Mouse (Mus musculus) midbrain, postnatal 0 days (tissue): ENCODE data around the gene Gtf2h1. TPM values are rescaled to one million over a fixed set of nuclear protein-coding genes. Genes with fewer than 3 reads are reported as not detected.

Experiments
- ATAC-seq: fragments of 200-750 bp; cut with Nextera tagmentation; 2 replicates; pipeline ENCODE4 v1.8.0; 2017; ENCODE audit warnings: moderate number of reproducible peaks, mild to moderate bottlenecking, moderate TSS enrichment, moderate library complexity; ENCODE audit not compliant: low FRiP score
- DNase-seq: peaks from one replicate; pipeline ENCODE4 v3.0.0-alpha.2; 2015; ENCODE audit warnings: low spot score
- H3K27ac ChIP-seq: fragments of 300-500 bp; sonication (generic); 2 replicates; pipeline ENCODE4 v1.5.1; 2014; ENCODE audit warnings: low read depth, mild to moderate bottlenecking, low read length, mixed read lengths
- H3K27me3 ChIP-seq: fragments of 300-500 bp; sonication (generic); 2 replicates; pipeline ENCODE4 v1.6.1; 2014; ENCODE audit warnings: low read length, control low read depth, mixed read lengths; ENCODE audit not compliant: insufficient read depth
- H3K36me3 ChIP-seq: fragments of 300-500 bp; sonication (generic); 2 replicates; pipeline ENCODE4 v1.6.1; 2014; ENCODE audit warnings: low read length, control low read depth, mixed read lengths; ENCODE audit not compliant: insufficient read depth
- H3K4me1 ChIP-seq: fragments of 300-500 bp; sonication (generic); 2 replicates; pipeline ENCODE4 v1.6.1; 2014; ENCODE audit warnings: mild to moderate bottlenecking, control low read depth, antibody characterized with exemption, low read length, mixed read lengths; ENCODE audit not compliant: insufficient read depth
- H3K4me2 ChIP-seq: fragments of 300-500 bp; sonication (generic); 2 replicates; pipeline ENCODE4 v1.6.1; 2014; ENCODE audit warnings: low read depth, mild to moderate bottlenecking, low read length, mixed read lengths; ENCODE audit not compliant: poor library complexity, severe bottlenecking
- H3K4me3 ChIP-seq: fragments of 300-500 bp; sonication (generic); 2 replicates; pipeline ENCODE4 v1.5.1; 2014; ENCODE audit warnings: low read depth, mild to moderate bottlenecking, low read length, moderate library complexity
- H3K9ac ChIP-seq: fragments of 300-500 bp; sonication (generic); replicated peaks from 2 replicates; pipeline ENCODE4 v1.6.1; 2014; ENCODE audit warnings: mild to moderate bottlenecking, low read length, moderate library complexity, mixed read lengths; ENCODE audit not compliant: poor library complexity, severe bottlenecking
- H3K9me3 ChIP-seq: fragments of 300-500 bp; sonication (generic); 2 replicates; pipeline ENCODE4 v1.6.1; 2016; ENCODE audit warnings: low read length, control low read depth
- CTCF ChIP-seq: IDR thresholded peaks from 2 replicates; pipeline ENCODE4 v1.5.1; 2016; ENCODE audit warnings: antibody characterized with exemption, mild to moderate bottlenecking
- WGBS: fragments of 180-500 bp; shearing (Covaris S2); extraction: QIAGEN DNeasy Blood & Tissue Kit; methylation state at CpG from one replicate; pipeline ENCODE4 v1.1.7; 2014; 5-methylcytosine and 5-hydroxymethylcytosine counted together
- polyA plus RNA-seq: library from polyadenylated mRNA; unstranded; fragments of >200 nt; fragmentation: Nextera tagmentation; extraction: Ambion mirVana; gene quantifications from 2 replicates; pipeline ENCODE4 v1.2.1, GENCODE M21; 2015
- total RNA-seq: library from RNA; depleted of rRNA; stranded (reverse); fragments of >200 nt; gene quantifications from 2 replicates; pipeline ENCODE4 v1.2.3, GENCODE M21; 2014; rRNA removed

The Gtf2h1 gene
- total RNA-seq (32.9 and 50.2 TPM in 2 replicates), polyA plus RNA-seq (36.4 and 38.2 TPM in 2 replicates)

DNA sequence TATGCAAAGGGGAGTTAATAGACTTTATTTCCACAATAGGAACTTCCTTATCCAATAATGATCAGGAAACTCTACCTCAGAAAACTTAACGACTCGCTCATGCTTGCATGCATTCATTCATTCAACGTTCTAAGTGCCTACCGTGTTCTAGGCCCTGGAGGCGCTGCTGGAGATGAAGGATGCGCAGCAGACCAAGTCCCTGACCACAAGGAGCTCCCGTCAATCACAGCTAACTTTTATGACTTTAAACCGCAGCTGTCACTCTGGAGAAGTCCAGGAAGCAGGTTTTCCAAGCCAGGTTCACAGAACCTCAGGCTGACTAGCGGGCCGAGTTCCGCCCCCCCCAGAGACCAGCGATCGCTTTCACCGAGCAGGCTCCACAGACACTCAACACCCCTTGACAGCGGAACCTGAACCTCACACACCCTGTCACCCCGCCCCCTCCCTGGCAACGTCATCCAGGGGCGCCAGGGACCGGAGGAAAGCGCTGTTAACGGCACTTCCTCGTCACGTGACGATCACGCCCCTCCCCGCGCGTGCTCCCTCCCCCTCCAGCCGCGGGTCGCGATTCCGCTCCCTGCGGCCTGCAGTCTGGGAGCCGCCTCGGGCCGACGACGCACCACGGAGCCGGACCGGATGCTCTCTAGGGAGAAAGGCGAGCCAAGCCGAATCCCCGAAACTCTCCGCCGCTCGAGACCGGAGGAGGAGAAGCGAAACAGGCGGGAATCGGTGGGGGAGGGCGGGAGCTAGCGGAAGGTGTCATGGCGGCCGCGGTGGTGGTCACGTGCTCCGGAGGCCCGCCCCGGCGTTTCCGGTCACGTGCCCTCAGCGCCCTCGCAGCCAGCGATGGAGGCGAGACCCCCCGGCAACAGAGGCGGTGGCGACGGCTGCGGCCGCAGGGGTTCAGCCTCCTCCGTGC, at the start of gene Gtf2h1, which contains the start of gene Hps5:
Gene Gtf2h1 (plus strand): TSS at position 817 of the 919 bp plus-strand sequence.
Gene Hps5 (minus strand): TSS at position 778 of the 919 bp plus-strand sequence.
- no peak; the same call in 1 of the 2 replicates for TF ChIP-seq CTCF
- Histone ChIP-seq H3K27ac (peak within 1 kb of the TSS; percentile 76), H3K4me3 (peak within 1 kb of the TSS; percentile 94), H3K9me3 (no peaks in the 10 kb centered on the region), H3K9ac (peak within 1 kb of the TSS; percentile 93), H3K36me3 (peaks cover 10% of the 10 kb centered on the region; the same call in 1 of the 2 replicates), H3K4me1 (peaks cover 15% of the 10 kb centered on the region; the same call in 1 of the 2 replicates), H3K4me2 (peak within 1 kb of the TSS; percentile 84), H3K27me3 (no peaks in the 10 kb centered on the region)
- DNase-seq (peak; percentile 96), ATAC-seq (peak; percentile 97)
- 1% methylated on average over 68 of the region's 75 CpGs for WGBS

DNA sequence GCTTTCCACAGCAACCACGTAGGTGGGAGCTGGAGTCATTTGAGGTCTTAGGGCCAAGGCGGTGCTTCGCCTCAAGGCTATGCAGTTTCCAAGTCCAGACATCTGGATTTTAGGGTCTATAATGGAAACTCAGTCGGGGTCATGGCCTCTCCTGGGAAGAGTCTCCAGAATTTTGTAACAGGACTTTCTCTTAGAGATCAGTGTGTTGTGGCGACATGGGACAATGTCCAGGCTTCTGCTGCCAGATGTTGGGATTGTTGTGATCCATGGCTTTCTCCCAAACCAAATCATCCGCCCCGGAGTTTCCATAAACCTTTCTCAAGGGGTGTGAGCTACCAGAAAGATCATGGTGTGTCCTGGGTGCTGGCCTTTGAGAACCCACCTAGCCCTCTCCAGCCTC, 49.5 kb upstream of the Gtf2h1 start:
- 93% methylated on average over 7 of the region's 7 CpGs for WGBS

DNA sequence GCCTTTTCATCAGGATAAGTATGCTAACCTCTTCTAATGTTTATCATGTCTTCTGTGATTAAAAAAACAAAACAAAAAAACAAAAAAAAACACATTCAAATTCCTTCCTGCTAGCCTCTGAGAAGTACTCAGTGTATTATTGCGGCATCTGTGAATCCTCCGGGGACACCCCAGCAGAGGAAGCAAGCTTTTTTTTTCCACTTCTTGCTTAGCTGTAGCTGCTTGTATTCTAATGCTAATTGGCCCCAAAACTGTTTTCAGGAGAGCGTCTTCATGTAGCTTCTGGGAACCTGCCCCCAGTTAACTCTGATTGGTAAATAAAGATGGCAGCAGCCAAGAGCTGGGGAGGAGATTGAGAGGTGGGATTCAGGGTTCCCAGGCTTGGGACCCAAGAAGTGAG, 47.4 kb upstream of the Gtf2h1 start:
- H3K27me3 ChIP-seq: no peaks in the 10 kb centered on the region
- no peaks in the 10 kb centered on the region for H3K36me3 ChIP-seq
- H3K9ac ChIP-seq: no peak overlapping the region
- no peaks in the 10 kb centered on the region for H3K4me1 ChIP-seq
- H3K4me3 ChIP-seq: no peak overlapping the region
- H3K4me2 ChIP-seq: no peak overlapping the region
- no peak for TF ChIP-seq CTCF
- H3K27ac ChIP-seq: no peak overlapping the region
- no peak for ATAC-seq
- no peaks in the 10 kb centered on the region for H3K9me3 ChIP-seq
- 28% methylated on average over 3 of the region's 3 CpGs for WGBS
- no peak for DNase-seq

More for the DNA sequence above, 49.5 kb upstream of the Gtf2h1 start:
- no peak overlapping the region for H3K4me2 ChIP-seq
- ATAC-seq (no peak), DNase-seq (no peak)
- no peak overlapping the region for H3K27ac ChIP-seq
- H3K27me3 ChIP-seq: no peaks in the 10 kb centered on the region
- H3K9ac ChIP-seq: no peak overlapping the region
- TF ChIP-seq CTCF: no peak
- no peaks in the 10 kb centered on the region for H3K4me1 ChIP-seq
- no peaks in the 10 kb centered on the region for H3K9me3 ChIP-seq
- H3K36me3 ChIP-seq: no peaks in the 10 kb centered on the region
- no peak overlapping the region for H3K4me3 ChIP-seq

DNA sequence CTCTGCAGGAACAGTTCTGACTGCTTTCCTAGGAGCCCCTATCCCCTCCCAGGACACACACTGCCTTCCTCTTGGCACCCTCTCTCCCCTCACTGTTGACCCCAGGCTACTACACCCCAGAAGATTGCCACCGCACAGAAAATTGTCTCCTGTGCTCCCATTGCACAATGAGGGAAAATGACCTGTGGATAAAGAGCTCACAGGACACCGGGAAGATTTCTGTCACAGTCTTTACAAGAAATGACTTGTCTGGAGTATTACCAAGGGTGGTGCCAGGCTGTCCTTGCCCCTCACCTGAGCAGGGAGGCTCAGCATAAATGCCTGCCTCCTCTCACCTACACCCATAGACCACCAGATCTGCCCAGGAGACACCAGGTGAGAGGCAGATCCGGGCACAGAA, 44.4 kb upstream of the Gtf2h1 start, which contains the start of gene Saa2:
Gene Saa2 (plus strand): TSS at position 301 of the 400 bp plus-strand sequence.
- H3K9ac ChIP-seq: no peak within 1 kb of the TSS
- no peaks in the 10 kb centered on the region for H3K9me3 ChIP-seq
- DNase-seq (no peak), ATAC-seq (no peak)
- 78% methylated on average over 3 of the region's 3 CpGs for WGBS
- no peaks in the 10 kb centered on the region for H3K4me1 ChIP-seq
- no peak within 1 kb of the TSS for H3K27ac ChIP-seq
- TF ChIP-seq CTCF: no peak
- H3K36me3 ChIP-seq: no peaks in the 10 kb centered on the region
- no peak within 1 kb of the TSS for H3K4me3 ChIP-seq
- no peaks in the 10 kb centered on the region for H3K27me3 ChIP-seq
- H3K4me2 ChIP-seq: no peak within 1 kb of the TSS

DNA sequence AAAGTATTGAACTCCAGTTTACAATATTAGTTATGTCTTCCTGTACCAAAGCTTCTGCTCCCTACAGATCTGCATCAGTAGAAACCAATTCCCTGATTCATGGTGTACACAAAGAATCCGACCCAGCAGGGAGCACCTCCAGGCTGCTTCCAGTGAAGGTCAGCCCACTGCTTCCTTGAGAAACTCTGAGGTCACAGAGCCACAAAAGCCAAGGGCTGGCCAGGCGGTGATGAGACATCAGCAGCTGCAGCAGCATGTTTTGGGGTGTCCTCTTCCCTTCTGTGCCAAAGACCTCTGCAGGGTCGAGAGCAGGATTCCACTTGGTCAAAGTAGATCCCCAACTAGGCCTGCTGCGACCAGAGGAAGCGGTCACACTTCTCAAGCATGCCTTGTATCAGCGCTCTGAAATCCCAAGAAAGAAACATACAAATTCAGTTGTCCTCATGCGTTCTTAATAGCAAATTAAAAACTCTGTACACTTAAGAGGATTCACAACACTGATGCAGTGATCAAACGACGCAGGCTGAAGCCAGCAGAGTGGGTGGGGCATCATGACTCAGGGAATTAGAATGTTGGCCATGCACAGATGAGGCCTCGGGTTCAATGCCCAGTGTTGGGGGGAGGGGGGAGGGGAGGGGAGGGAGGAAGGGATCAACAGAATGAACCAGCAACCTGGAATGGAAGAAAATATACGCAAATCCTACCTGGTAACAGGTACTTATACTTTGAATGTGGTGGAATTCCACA, 34.7 kb upstream of the Gtf2h1 start:
- WGBS: 78% methylated on average over 11 of the region's 11 CpGs
- Histone ChIP-seq H3K27ac (no peak overlapping the region), H3K4me1 (no peaks in the 10 kb centered on the region), H3K9me3 (no peaks in the 10 kb centered on the region), H3K9ac (no peak overlapping the region), H3K4me2 (no peak overlapping the region), H3K4me3 (no peak overlapping the region), H3K36me3 (peaks cover 48% of the 10 kb centered on the region), H3K27me3 (no peaks in the 10 kb centered on the region)
- DNase-seq: no peak
- TF ChIP-seq CTCF: no peak
- no peak for ATAC-seq
